Mouse (Mus musculus) left cerebral cortex, postnatal 14 days (tissue): ENCODE data around the gene Ndufs1. TPM values are rescaled to one million over a fixed set of nuclear protein-coding genes. Genes with fewer than 3 reads are reported as not detected.

Experiments
- DNase-seq, 2 experiments: peaks; one replicate each; pipeline ENCODE4 v3.0.0; 2021 to 2022; ENCODE audit warnings: low spot score in 2 of 2, mixed read lengths in 1 of 2
- intact Hi-C: fragments of 180-260 bp; cut with DNase I; formaldehyde crosslinking; loops from one replicate; pipeline ENCODE4 v1.15.1; 2025
- microRNA-seq, 2 experiments: library from miRNA; unstranded; fragments of <30 nt; microRNA quantifications; one replicate each; pipeline ENCODE4 v1.2.0; 2022
- total RNA-seq, 2 experiments: library from RNA; stranded (reverse); gene quantifications; 2 replicates each; pipeline ENCODE4 v1.2.3; 2021

Ndufs1 gene
- total RNA-seq, 2 experiments from 2014 or later, result 151 to 152 TPM

- no peak for DNase-seq
- intact Hi-C loops, result no loop called here
Observed at GRCm38 (mm10) chr1:63098831-63099230, 77.8 kb downstream of the Ndufs1 start.

GRCm38 (mm10) chr1:63096071-63096470, 80.6 kb downstream of the Ndufs1 start:
- intact Hi-C loops, result no loop called here
- DNase-seq, result no peak

Small RNA genes lying within 50 kb of the gene (microRNA-seq; reads per million reads assigned to microRNA genes)
- gene Gm24557 (0 reads per million in 2 experiments), gene Gm27512 (0 reads per million in 2 experiments)

Other genes with a start within 250 kb of the Ndufs1 start
- 10 to 100 TPM; 27.4 to 29.6 TPM for gene Ino80d, start 62.2 kb downstream of the Ndufs1 start, total RNA-seq
- 100 to 1,000 TPM; 353 to 356 TPM for gene Eef1b2, start within 50 bp of the Ndufs1 start, total RNA-seq
- under 1 TPM; 0.29 to 0.63 TPM for gene Gpr1, start 37.7 kb upstream of the Ndufs1 start, total RNA-seq
- 10 to 100 TPM; 17.3 to 24.2 TPM for gene Zdbf2, start 96.4 kb upstream of the Ndufs1 start, total RNA-seq